Mouse (Mus musculus) skeletal muscle tissue, postnatal 0 days (tissue): Measurements from ENCODE around the gene Fcer1g. TPM values are rescaled to one million over a fixed set of nuclear protein-coding genes. Genes with fewer than 3 reads are reported as not detected.

Experiments used
- polyA plus RNA-seq: library from polyadenylated mRNA; unstranded; fragments of >200 nt; fragmentation: Nextera tagmentation; extraction: Ambion mirVana; gene quantifications from 2 replicates; pipeline ENCODE4 v1.2.1, GENCODE M21; 2015

The Fcer1g gene
- 73.3 and 108 TPM in 2 replicates for polyA plus RNA-seq

GRCm38 (mm10) chr1:171234126-171234525, at the start of gene Fcer1g:
Gene Fcer1g, minus strand, starts transcription at chr1:171234365.

GRCm38 (mm10) chr1:171280916-171281527, 46.9 kb upstream of the Fcer1g start, which contains the start of gene Ppox:
Gene Ppox, minus strand, starts transcription at chr1:171281186.

GRCm38 (mm10) chr1:171269848-171270572, 35.8 kb upstream of the Fcer1g start, which contains the start of gene B4galt3:
Gene B4galt3, plus strand, starts transcription at chr1:171270328.

GRCm38 (mm10) chr1:171250680-171251593, 16.8 kb upstream of the Fcer1g start, which contains the start of gene Ndufs2:
Gene Ndufs2, minus strand, starts transcription at chr1:171251388.

GRCm38 (mm10) chr1:171249913-171250600, 15.9 kb upstream of the Fcer1g start, which contains the start of gene Adamts4:
Gene Adamts4, plus strand, starts transcription at chr1:171250421.

GRCm38 (mm10) chr1:171224857-171225256, 9.3 kb downstream of the Fcer1g start, which contains the start of gene Apoa2:
Gene Apoa2, plus strand, starts transcription at chr1:171225054.

GRCm38 (mm10) chr1:171222238-171223155, 11.7 kb downstream of the Fcer1g start, which contains the start of gene Tomm40l:
Gene Tomm40l, minus strand, starts transcription at chr1:171222514.

GRCm38 (mm10) chr1:171213801-171214496, 20.2 kb downstream of the Fcer1g start, which contains the start of gene Nr1i3:
Gene Nr1i3, plus strand, starts transcription at chr1:171213970.

GRCm38 (mm10) chr1:171195887-171196397, 38.2 kb downstream of the Fcer1g start, which contains the start of gene Pcp4l1:
Gene Pcp4l1, minus strand, starts transcription at chr1:171196268.

Other genes with a start within 250 kb of the Fcer1g start
- 1.1 and 2.6 TPM in 2 replicates for gene Fcgr4, start 215.4 kb downstream of the Fcer1g start, polyA plus RNA-seq
- gene Fcgr3, start 169.4 kb downstream of the Fcer1g start, polyA plus RNA-seq: 26.2 and 43.7 TPM in 2 replicates
- gene Cfap126, start 120.4 kb downstream of the Fcer1g start, polyA plus RNA-seq: 1.7 and 1.8 TPM in 2 replicates
- 450 and 454 TPM in 2 replicates for gene Sdhc, start 83.8 kb downstream of the Fcer1g start, polyA plus RNA-seq
- 35.1 and 37.5 TPM in 2 replicates for gene Mpz, start 83.7 kb downstream of the Fcer1g start, polyA plus RNA-seq
- 4.4 and 6.3 TPM in 2 replicates for gene Pcp4l1, start 38.1 kb downstream of the Fcer1g start, polyA plus RNA-seq
- gene Nr1i3, start 20.4 kb downstream of the Fcer1g start, polyA plus RNA-seq: 0.22 and 0.23 TPM in 2 replicates
- 25.0 and 27.9 TPM in 2 replicates for gene Tomm40l, start 11.9 kb downstream of the Fcer1g start, polyA plus RNA-seq
- 8.5 and 10.4 TPM in 2 replicates for gene Apoa2, start 9.3 kb downstream of the Fcer1g start, polyA plus RNA-seq
- gene Adamts4, start 16.1 kb upstream of the Fcer1g start, polyA plus RNA-seq: 6.3 and 7.5 TPM in 2 replicates
- gene Ndufs2, start 17.0 kb upstream of the Fcer1g start, polyA plus RNA-seq: 474 and 493 TPM in 2 replicates
- 23.7 and 25.4 TPM in 2 replicates for gene B4galt3, start 36.0 kb upstream of the Fcer1g start, polyA plus RNA-seq
- 18.2 and 22.7 TPM in 2 replicates for gene Ppox, start 46.8 kb upstream of the Fcer1g start, polyA plus RNA-seq
- 23.7 and 24.2 TPM in 2 replicates for gene Usp21, start 53.6 kb upstream of the Fcer1g start, polyA plus RNA-seq
- gene Ufc1, start 60.7 kb upstream of the Fcer1g start, polyA plus RNA-seq: 77.6 and 87.2 TPM in 2 replicates
- 31.9 and 35.7 TPM in 2 replicates for gene Dedd, start 94.8 kb upstream of the Fcer1g start, polyA plus RNA-seq
- 27.6 and 32.2 TPM in 2 replicates for gene Nit1, start 111.3 kb upstream of the Fcer1g start, polyA plus RNA-seq
- 98.8 and 101 TPM in 2 replicates for gene Pfdn2, start 111.3 kb upstream of the Fcer1g start, polyA plus RNA-seq
- 1.3 and 1.7 TPM in 2 replicates for gene Klhdc9, start 126.4 kb upstream of the Fcer1g start, polyA plus RNA-seq
- gene Nectin4, start 135.7 kb upstream of the Fcer1g start, polyA plus RNA-seq: 0.24 and 1.5 TPM in 2 replicates
- 1.8 and 2.5 TPM in 2 replicates for gene Arhgap30, start 154.6 kb upstream of the Fcer1g start, polyA plus RNA-seq
- gene Usf1, start 176.9 kb upstream of the Fcer1g start, polyA plus RNA-seq: 34.2 and 34.8 TPM in 2 replicates
- 1.1 and 1.5 TPM in 2 replicates for gene Tstd1, start 184.5 kb upstream of the Fcer1g start, polyA plus RNA-seq
- gene F11r, start 203.2 kb upstream of the Fcer1g start, polyA plus RNA-seq: 20.5 and 28.3 TPM in 2 replicates